9 mouse cellular contexts compared by ENCODE assay signal in the genomic region with DNA sequence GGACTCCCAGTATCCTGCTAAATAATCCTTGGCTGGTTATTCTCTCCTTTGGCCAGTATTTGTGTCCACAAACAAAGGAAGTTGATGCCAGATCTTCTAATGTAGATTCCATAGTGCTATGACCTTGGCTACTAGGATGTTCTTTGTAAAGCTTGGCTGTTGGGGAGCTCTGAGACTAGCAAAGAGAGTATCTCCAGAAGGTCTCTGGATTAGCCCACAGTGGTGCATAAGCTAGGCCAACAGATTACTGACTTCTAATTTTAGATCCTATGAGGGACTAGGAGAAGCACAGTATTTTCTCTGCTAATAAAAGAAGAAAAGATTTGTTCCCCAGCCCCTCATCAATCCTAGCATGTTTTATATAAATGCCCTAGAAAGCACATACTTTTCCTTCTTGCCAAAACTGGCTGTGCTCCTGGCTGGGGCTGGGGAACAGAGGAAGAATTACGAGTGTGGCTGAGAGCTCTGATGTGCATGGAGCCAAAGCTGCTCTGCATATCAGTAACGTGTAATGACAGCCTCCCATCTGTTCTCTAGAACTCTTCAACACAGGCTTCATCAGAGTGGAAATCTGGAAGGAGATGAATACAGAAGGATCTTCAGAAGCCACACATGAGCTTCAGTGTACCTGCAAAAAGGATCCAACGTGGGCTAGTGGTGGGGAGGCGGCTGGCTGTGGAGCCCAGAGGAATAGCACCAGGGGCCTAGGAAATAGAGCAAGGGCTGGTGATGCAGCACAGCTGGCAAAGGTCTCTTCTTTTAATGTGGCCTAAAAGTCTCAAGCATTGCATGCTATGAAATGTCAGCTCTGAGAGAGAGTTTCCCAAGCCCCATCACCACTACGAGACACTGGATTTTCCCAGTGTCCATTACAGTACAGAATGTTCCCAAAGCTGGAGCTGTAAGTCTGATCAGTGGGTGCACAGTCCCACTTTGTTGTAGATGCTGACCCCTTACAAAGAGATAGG.
DNase-seq lines count a peak whose midpoint lies in the region; ATAC-seq and TF ChIP-seq lines count a peak whose summit lies in the region.
"Had no signal": no experiment of that assay in that cellular context is flagged by ENCODE, and none has a peak within 500 bp of the region (broad histone marks: within the 10 kb centered on the region; RNA-seq: fewer than 3 reads in every experiment).

No protein-coding gene starts in this region.

- DNase-seq in kidney, postnatal 0 days (ENCODE audit: low spot score), result peak; percentile 82
- DNase-seq in layer of hippocampus, adult 2 months (ENCODE audit: low spot score in 2 of 2), result peak; percentile 57 to 84
- peak; percentile 54 for DNase-seq in lung, postnatal 25 days (ENCODE audit: low spot score)
- no peak for DNase-seq in adrenal gland, adult 2 months
- no peak for DNase-seq in adrenal gland, adult 18-20 months (ENCODE audit: low spot score in 2 of 2)

- H3K4me3 ChIP-seq in kidney, postnatal 0 days (replicated peaks; ENCODE audit: low read depth, low read length), result no peak overlapping the region
- H3K4me3 ChIP-seq in kidney, embryonic 14.5 days (ENCODE audit: low read length), result no peak overlapping the region
- no peak overlapping the region for H3K4me3 ChIP-seq in cortical plate, adult 2 months (ENCODE audit: insufficient read depth, low read length)
- H3K4me3 ChIP-seq in layer of hippocampus, adult 2 months, result no peak overlapping the region
- H3K4me3 ChIP-seq: liver, embryonic 15.5 days had no signal

- no peaks in the 10 kb centered on the region for H3K36me3 ChIP-seq in kidney, postnatal 0 days (ENCODE audit: insufficient read depth, low read length)
- H3K36me3 ChIP-seq in kidney, embryonic 14.5 days (ENCODE audit: control insufficient read depth, insufficient read depth, low read length), result no peaks in the 10 kb centered on the region
- H3K36me3 ChIP-seq: liver, embryonic 15.5 days had no signal

- no peaks in the 10 kb centered on the region for H3K9me3 ChIP-seq in kidney, postnatal 0 days (replicated peaks; ENCODE audit: low read length)
- H3K9me3 ChIP-seq in kidney, embryonic 14.5 days (ENCODE audit: control insufficient read depth, low read length), result no peaks in the 10 kb centered on the region
- H3K9me3 ChIP-seq: liver, embryonic 15.5 days had no signal

- H3K9ac ChIP-seq in kidney, postnatal 0 days (ENCODE audit: low read depth, low read length), result no peak overlapping the region
- H3K9ac ChIP-seq in kidney, embryonic 14.5 days (ENCODE audit: low read depth, low read length), result no peak overlapping the region
- H3K9ac ChIP-seq: liver, embryonic 15.5 days had no signal

- TF ChIP-seq CTCF in kidney, postnatal 0 days (IDR thresholded peaks at IDR 0.05; ENCODE audit: low read depth), result no peak
- TF ChIP-seq CTCF in cortical plate, adult 2 months (IDR thresholded peaks at IDR 0.05; ENCODE audit: extremely low read depth, insufficient read depth, low read length), result no peak
- no peak for TF ChIP-seq CTCF in layer of hippocampus, adult 2 months (conservative IDR thresholded peaks at IDR 0.05)

- H3K4me2 ChIP-seq in kidney, postnatal 0 days (ENCODE audit: low read length), result no peak overlapping the region
- H3K4me2 ChIP-seq in kidney, embryonic 14.5 days (replicated peaks; ENCODE audit: low read depth, low read length), result no peak overlapping the region
- H3K4me2 ChIP-seq: liver, embryonic 15.5 days had no signal

- 60% methylated on average over 5 of the region's 5 CpGs for WGBS in kidney, postnatal 0 days
- 58% methylated on average over 5 of the region's 5 CpGs for WGBS in kidney, embryonic 14.5 days

- H3K27me3 ChIP-seq in kidney, postnatal 0 days (ENCODE audit: insufficient read depth, low read length), result no peaks in the 10 kb centered on the region
- H3K27me3 ChIP-seq in kidney, embryonic 14.5 days (ENCODE audit: control insufficient read depth, insufficient read depth, low read length), result no peaks in the 10 kb centered on the region
- H3K27me3 ChIP-seq: liver, embryonic 15.5 days had no signal

- TF ChIP-seq POLR2A in cortical plate, adult 2 months (IDR thresholded peaks at IDR 0.05; ENCODE audit: extremely low read depth, insufficient read depth, low read length), result no peak

- H3K4me1 ChIP-seq in kidney, postnatal 0 days (replicated peaks; ENCODE audit: insufficient read depth, low read length), result no peaks in the 10 kb centered on the region
- no peaks in the 10 kb centered on the region for H3K4me1 ChIP-seq in kidney, embryonic 14.5 days (ENCODE audit: control insufficient read depth, insufficient read depth, low read length)
- H3K4me1 ChIP-seq in cortical plate, adult 2 months (ENCODE audit: control insufficient read depth, insufficient read depth, low read length), result peaks cover 8% of the 10 kb centered on the region
- H3K4me1 ChIP-seq: liver, embryonic 15.5 days had no signal

- ATAC-seq in kidney, postnatal 0 days (replicated peaks; ENCODE audit: low FRiP score, low read depth), result no peak
- ATAC-seq in kidney, embryonic 14.5 days (ENCODE audit: low FRiP score, low TSS enrichment), result no peak; the same call in 1 of the 2 replicates
- no peak for ATAC-seq in erythroid progenitor cell, adult 5-6 weeks (replicated peaks; ENCODE audit: low FRiP score, poor library complexity, severe bottlenecking)

- H3K27ac ChIP-seq in kidney, postnatal 0 days, result peak overlapping the region; percentile 37; the same call in 1 of the 2 replicates
- H3K27ac ChIP-seq in kidney, embryonic 14.5 days (ENCODE audit: low read depth, low read length), result no peak overlapping the region
- peak overlapping the region; percentile 68 for H3K27ac ChIP-seq in cortical plate, adult 2 months (ENCODE audit: insufficient read depth, low read length)
- peak overlapping the region; percentile 91 for H3K27ac ChIP-seq in layer of hippocampus, adult 2 months
- H3K27ac ChIP-seq: liver, embryonic 15.5 days had no signal

Comparison
In these comparisons a context has a peak if more than half of its experiments do, and no peak if none do; other contexts are left out.
1. DNase-seq: peak in kidney, postnatal 0 days (single experiment), layer of hippocampus, adult 2 months (2 of 2) and lung, postnatal 25 days (single experiment); none in adrenal gland, adult 2 months (single experiment) and adrenal gland, adult 18-20 months (0 of 2).